Mouse (Mus musculus): ENCODE results near the gene Thsd4.
A peak's percentile ranks its signal among the peaks of the same experiment; 100 is the strongest.

Gene Thsd4

DNA sequence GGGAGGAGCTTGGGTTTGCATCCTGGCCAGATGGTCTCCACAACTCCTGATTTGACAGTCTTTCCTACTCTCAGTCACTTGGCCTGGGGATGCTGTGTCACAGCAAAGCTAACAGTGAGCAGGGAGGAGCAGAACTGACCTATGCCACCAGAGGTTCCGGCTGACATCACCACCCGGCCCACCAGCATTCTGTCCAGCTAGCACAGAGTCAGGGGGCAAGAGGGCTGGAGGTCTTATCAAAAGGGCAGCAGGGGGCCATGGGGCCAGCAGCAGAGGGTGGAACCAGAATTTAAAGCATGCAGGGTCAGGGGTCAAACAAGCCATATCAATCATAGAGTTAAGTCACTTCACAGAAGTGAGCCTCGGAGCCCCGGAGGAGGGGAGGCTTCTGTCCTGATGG lies 4.7 kb downstream of the Thsd4 start:
- DNase-seq (ENCODE audit: low spot score), result peak; percentile 84

DNA sequence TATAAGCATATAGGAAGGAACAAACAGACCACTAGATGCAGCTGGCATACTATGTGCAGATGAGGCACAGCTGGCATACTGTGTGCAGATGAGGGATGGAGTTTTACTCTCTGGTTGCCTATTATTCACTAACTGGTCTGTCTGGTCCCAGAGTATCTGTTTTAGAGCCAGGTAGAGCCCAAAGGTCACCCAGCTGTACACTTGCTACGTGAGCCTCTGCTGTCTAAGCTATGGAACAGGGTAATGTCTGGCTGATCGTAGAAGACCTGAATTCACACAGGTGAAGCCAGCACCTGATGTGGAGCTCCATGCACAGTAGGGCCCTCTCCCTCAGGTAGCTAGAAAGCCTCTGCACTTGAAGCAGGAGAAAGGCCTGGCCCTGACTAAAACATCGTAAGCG lies 5.5 kb downstream of the Thsd4 start:
- no peak for DNase-seq (ENCODE audit: low spot score)

DNA sequence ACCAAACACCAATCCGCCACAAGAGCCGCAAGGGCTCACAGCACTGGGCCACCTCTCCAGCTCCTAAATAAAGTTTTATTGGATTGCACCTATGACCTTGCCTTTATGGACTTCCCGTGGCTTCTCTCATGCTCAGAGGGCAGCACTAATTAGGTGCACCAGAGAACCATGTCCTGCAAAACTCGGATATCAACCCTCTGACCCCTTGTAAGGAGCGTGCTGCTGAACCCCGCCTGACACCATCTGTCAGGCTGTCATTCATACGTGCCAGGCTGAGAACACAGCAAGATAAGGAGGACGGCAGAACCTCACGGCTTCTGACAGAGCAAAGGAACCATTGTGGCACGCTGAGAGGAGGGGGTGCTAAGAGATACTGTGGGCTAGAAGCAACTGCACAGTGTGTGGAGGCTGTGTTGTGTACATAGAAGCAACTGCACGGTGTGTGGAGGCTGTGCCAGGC lies 8.5 kb downstream of the Thsd4 start:
- peak; percentile 72 for DNase-seq (ENCODE audit: low spot score)

GRCm38 (mm10) chr9:60510876-60511275 lies 11.0 kb downstream of the Thsd4 start:
- peak; percentile 29 for DNase-seq (ENCODE audit: low spot score)

GRCm38 (mm10) chr9:60506136-60506535 lies 15.7 kb downstream of the Thsd4 start:
- peak; percentile 30 for DNase-seq (ENCODE audit: low spot score)

- DNase-seq (ENCODE audit: low spot score), result no peak
Observed at GRCm38 (mm10) chr9:60504378-60505285, 17.2 kb downstream of the Thsd4 start.

- no peak for DNase-seq (ENCODE audit: low spot score)
Observed at GRCm38 (mm10) chr9:60502220-60502619, 19.6 kb downstream of the Thsd4 start.

DNA sequence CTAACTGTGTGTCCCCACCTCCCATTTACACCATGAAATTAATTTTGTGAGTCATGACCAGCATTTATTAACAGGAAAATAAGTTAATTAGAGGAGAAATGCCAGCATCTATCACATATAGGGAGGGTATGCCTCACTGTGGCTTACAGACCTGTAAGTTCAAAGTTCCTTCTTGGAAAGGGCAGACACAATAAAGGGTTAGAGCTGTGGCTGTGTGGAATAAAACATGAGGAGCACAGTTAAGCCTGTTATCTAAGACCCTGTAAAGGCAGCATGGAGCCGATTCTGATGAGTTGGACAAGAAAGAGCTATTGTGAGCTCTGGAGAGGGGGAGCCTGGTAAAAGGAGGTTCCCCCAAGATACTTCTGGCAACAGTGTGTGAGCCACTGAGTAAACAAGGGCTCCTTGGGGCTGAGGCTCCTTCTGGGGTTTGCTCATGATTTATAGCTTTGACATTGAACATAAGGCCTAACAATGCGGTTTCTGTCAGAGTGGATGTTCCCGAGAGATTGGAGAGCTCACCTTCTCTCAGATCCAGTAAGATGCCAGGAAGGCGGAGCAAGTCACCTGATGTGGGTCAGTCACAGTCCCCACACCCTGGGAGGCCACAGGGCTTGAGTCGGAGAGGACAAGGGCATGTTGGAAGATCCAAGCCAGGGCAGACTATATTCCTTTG lies 20.2 kb downstream of the Thsd4 start:
- no peak for DNase-seq (ENCODE audit: low spot score)

DNA sequence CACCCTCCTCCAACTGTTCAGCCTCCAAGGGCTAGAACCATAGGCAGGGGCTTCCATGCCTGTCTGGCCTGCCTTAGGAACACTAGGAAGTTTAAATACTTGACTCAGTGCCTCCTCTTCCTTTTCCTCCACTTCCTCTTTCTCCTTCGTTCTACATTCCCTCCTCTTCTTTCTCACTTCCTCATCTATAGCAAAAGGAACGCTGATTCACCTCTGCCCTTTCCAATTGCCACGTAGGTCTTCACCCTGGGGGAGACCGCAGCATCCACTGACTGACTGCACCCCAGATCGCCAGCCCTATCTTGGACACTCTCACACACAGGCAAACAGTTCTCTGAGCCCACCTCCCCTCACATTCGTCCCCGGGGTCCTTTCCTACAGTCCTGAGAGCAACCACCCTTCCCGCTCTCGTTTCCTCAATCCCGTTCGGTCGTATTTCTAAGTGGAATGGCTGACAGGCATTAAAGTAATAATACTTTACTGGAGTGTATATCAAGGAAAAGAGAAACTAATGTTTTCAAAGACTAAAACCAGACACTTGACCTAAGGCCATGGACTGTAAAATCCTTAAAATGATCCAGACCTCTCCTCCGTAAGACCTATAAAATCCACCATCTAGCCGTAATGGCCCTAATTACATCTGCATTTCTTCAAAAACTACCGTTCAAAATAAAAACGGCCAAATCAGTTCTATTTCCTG lies 29.4 kb downstream of the Thsd4 start:
- no peak for DNase-seq (ENCODE audit: low spot score)

GRCm38 (mm10) chr9:60491489-60492100 lies 30.3 kb downstream of the Thsd4 start:
- no peak for DNase-seq (ENCODE audit: low spot score)

GRCm38 (mm10) chr9:60491079-60491478 lies 30.8 kb downstream of the Thsd4 start:
- DNase-seq (ENCODE audit: low spot score), result no peak

GRCm38 (mm10) chr9:60488816-60489215 lies 33.0 kb downstream of the Thsd4 start:
- no peak for DNase-seq (ENCODE audit: low spot score)

DNA sequence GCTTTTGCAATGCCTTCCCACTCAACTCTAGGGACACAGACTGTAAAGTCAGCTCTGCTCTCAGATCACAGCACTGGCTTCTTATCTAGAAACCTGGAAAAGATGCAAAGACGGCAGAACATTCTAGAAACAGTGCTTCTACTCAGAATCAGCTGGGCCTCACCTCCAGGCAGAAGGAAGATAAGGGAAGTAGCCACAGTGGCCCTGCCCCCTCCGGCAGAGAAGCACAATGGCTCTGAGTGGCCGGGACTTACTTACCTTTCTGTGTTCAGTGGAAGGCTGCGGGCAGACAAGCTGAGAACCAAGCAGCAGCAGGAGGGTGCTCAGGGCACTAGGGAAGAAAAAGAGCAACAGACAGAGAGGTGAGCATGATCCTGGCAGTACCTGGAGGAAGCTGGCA lies 39.7 kb downstream of the Thsd4 start:
- no peak for DNase-seq (ENCODE audit: low spot score)

- DNase-seq (ENCODE audit: low spot score), result no peak
Observed at GRCm38 (mm10) chr9:60480052-60480451, 41.8 kb downstream of the Thsd4 start.

GRCm38 (mm10) chr9:60478806-60479205 lies 43.0 kb downstream of the Thsd4 start:
- no peak for DNase-seq (ENCODE audit: low spot score)

- DNase-seq (ENCODE audit: low spot score), result no peak
Observed at GRCm38 (mm10) chr9:60477991-60478750, 43.7 kb downstream of the Thsd4 start.

- peak; percentile 40 for DNase-seq (ENCODE audit: low spot score)
Observed at GRCm38 (mm10) chr9:60460010-60460982, 61.5 kb downstream of the Thsd4 start.

GRCm38 (mm10) chr9:60458468-60458962 lies 63.3 kb downstream of the Thsd4 start:
- DNase-seq (ENCODE audit: low spot score), result peak; percentile 17

- DNase-seq (ENCODE audit: low spot score), result peak; percentile 36
Observed at GRCm38 (mm10) chr9:60457359-60458210, 64.3 kb downstream of the Thsd4 start.

Measured in embryo, embryonic 10.5 days (tissue).